Mouse (Mus musculus) lung, adult 10 weeks (tissue): ENCODE data around the gene Olfr1061. TPM values are rescaled to one million over a fixed set of nuclear protein-coding genes. Genes with fewer than 3 reads are reported as not detected.

Experiments
- polyA plus RNA-seq: library from polyadenylated mRNA; stranded (reverse); fragments of 350-450 nt; fragmentation: Illumina TruSeq; extraction: RNeasy Lipid Tissue Mini Kit (QIAGEN cat#74804); gene quantifications from one replicate; pipeline ENCODE4 v1.2.3, GENCODE M21; 2014; ENCODE audit warnings: low read depth, low replicate concordance; ENCODE audit not compliant: insufficient read depth

Gene Olfr1061
- polyA plus RNA-seq = not detected

GRCm38 (mm10) chr2:86413950-86414349 is at the start of gene Olfr1061:
TSS of gene Olfr1061 (minus strand) at chr2:86414050.

DNA sequence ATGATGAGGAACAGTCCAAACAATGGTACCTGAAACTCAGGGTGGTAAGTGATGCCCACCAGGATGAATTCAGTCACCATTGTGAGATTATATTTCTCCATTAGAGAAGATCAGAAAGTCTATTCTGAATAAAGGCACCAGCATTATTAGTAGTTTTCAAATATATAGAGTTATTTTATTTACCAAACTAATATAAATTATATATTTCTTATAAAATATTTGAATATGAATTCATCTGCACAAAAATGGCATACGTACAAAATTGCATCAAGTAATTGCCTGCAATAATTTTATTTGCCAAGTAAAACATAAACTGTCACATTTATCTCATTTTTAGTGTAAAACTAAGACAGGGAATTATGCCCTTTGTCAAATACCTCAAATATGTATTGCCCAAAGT is 42.3 kb upstream of the Olfr1061 start, which contains the start of gene Olfr1066:
Olfr1066 (minus strand) TSS at position 101 of the 400 bp plus-strand sequence.

DNA sequence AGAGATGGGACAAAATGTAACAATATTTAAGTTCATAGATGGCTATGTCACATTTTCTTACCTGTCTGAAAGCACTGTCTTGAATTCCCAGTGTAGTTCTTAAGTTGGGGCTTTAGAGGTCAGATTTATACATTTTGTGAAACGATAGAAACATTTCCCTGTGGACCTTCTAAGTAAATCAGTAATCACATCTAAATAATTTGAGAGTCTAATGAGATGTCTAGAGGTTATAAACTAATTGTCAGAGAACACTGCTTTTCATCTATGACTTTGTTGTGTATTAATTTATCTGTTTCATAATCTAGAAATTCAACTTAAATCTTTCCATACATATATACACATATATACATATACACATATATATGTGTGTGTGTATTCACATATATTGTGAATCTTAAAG is 36.6 kb upstream of the Olfr1061 start, which contains the start of gene Olfr1065:
Olfr1065 (minus strand) TSS at position 101 of the 400 bp plus-strand sequence.

DNA sequence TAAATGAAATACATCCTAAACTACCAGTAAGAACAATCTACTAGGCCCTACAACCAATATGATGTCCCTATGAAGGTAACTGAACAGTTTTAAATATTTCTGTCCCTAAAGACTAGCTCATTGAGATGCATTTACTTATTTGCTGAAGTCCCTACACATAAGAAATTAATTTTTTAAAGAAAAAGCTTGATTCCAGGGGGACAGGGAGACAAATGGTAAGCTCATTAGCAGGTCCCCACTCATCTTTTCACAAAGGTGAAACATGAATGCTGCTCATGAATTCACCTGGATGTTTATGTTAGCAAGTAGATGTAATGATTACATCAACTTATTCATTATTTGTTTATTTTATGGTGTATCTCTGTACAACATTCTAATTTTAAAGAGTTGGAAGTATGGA is 12.8 kb upstream of the Olfr1061 start, which contains the start of gene Olfr1062:
Olfr1062 (minus strand) TSS at position 101 of the 400 bp plus-strand sequence.

GRCm38 (mm10) chr2:86388461-86388860 is 25.4 kb downstream of the Olfr1061 start, which contains the start of gene Olfr1058:
TSS of gene Olfr1058 (minus strand) at chr2:86388561.

DNA sequence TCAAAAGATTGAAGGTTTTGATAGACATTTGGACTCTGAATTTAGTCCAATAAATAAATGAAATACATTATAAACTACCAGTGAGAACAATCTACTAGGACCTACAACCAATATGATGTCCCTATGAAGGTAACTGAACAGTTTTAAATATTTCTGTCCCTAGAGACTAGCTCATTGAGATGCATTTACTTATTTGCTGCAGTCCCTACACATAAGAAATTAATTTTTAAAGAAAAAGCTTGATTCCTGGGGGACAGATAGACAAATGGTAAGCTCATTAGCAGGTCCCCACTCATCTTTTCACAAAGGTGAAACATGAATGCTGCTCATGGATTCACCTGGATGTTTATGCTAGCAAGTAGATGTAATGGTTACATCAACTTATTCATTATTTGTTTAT is 35.6 kb downstream of the Olfr1061 start, which contains the start of gene Olfr1057:
Olfr1057 (minus strand) TSS at position 101 of the 400 bp plus-strand sequence.

Other genes with a start within 250 kb of the Olfr1061 start
- not detected for gene Olfr1043, start 246.5 kb downstream of the Olfr1061 start, polyA plus RNA-seq
- gene Olfr1044, start 236.2 kb downstream of the Olfr1061 start, polyA plus RNA-seq = not detected
- not detected for gene Olfr52, start 228.4 kb downstream of the Olfr1061 start, polyA plus RNA-seq
- not detected for gene Olfr1045, start 211.0 kb downstream of the Olfr1061 start, polyA plus RNA-seq
- not detected for gene Olfr1046, start 194.7 kb downstream of the Olfr1061 start, polyA plus RNA-seq
- gene Olfr1047, start 182.6 kb downstream of the Olfr1061 start, polyA plus RNA-seq = not detected
- gene Olfr1048, start 173.8 kb downstream of the Olfr1061 start, polyA plus RNA-seq = not detected
- gene Olfr1049, start 155.7 kb downstream of the Olfr1061 start, polyA plus RNA-seq = not detected
- gene Olfr1051, start 135.0 kb downstream of the Olfr1061 start, polyA plus RNA-seq = not detected
- gene Olfr1052, start 121.6 kb downstream of the Olfr1061 start, polyA plus RNA-seq = not detected
- not detected for gene Olfr1053, start 98.8 kb downstream of the Olfr1061 start, polyA plus RNA-seq
- gene Olfr1054, start 78.6 kb downstream of the Olfr1061 start, polyA plus RNA-seq = not detected
- not detected for gene Olfr1055, start 63.8 kb downstream of the Olfr1061 start, polyA plus RNA-seq
- not detected for gene Olfr1056, start 51.6 kb downstream of the Olfr1061 start, polyA plus RNA-seq
- not detected for gene Olfr1057, start 35.7 kb downstream of the Olfr1061 start, polyA plus RNA-seq
- not detected for gene Olfr1058, start 25.5 kb downstream of the Olfr1061 start, polyA plus RNA-seq
- not detected for gene Olfr1062, start 12.7 kb upstream of the Olfr1061 start, polyA plus RNA-seq
- gene Olfr1065, start 36.5 kb upstream of the Olfr1061 start, polyA plus RNA-seq = not detected
- gene Olfr1066, start 42.2 kb upstream of the Olfr1061 start, polyA plus RNA-seq = not detected
- gene Olfr228, start 73.3 kb upstream of the Olfr1061 start, polyA plus RNA-seq = not detected
- gene Olfr1076, start 94.4 kb upstream of the Olfr1061 start, polyA plus RNA-seq = not detected
- gene Olfr1079, start 128.4 kb upstream of the Olfr1061 start, polyA plus RNA-seq = not detected
- gene Olfr1080, start 144.2 kb upstream of the Olfr1061 start, polyA plus RNA-seq = not detected
- not detected for gene Olfr1082, start 184.9 kb upstream of the Olfr1061 start, polyA plus RNA-seq
- not detected for gene Olfr1084, start 225.7 kb upstream of the Olfr1061 start, polyA plus RNA-seq
- not detected for gene Olfr1085, start 248.0 kb upstream of the Olfr1061 start, polyA plus RNA-seq